Mouse (Mus musculus): ENCODE data around the gene Krt14. TPM values are rescaled to one million over a fixed set of nuclear protein-coding genes. Genes with fewer than 3 reads are reported as not detected.

The Krt14 gene
- polyA plus RNA-seq, 1 experiment from 2014 or later = not detected

DNA sequence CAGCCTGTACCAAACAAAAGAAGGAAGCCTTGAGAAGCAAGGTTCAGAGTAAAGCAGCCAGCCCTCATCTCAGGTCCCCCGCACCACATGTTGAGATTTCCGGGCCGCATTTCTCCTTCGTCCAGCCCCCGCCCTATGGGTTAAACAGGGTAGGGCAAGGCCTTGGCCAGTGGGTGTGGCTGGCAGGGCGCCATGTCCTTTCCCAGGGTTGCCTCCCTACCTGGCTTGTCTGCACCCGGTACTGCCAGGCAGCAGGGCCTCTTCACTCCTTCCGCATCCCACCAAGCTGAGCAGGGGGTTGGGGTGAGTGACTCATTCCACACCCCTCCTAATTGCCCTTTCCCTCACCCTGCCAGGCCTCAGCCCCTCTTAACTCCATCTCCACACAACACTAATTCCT, 39.3 kb downstream of the Krt14 start:
- H3K27me3 ChIP-seq (ENCODE audit: insufficient read depth, low read length) = no peaks in the 10 kb centered on the region
- H3K4me3 ChIP-seq (ENCODE audit: low read depth, low read length) = no peak overlapping the region
- DNase-seq = peak; percentile 63
- 54% methylated on average over 8 of the region's 8 CpGs for WGBS
- H3K9me3 ChIP-seq (ENCODE audit: low read depth, low read length) = no peaks in the 10 kb centered on the region
- no peak overlapping the region for H3K4me2 ChIP-seq
- no peaks in the 10 kb centered on the region for H3K36me3 ChIP-seq (ENCODE audit: insufficient read depth)
- peak; percentile 46 for ATAC-seq (ENCODE audit: insufficient read depth)
- H3K27ac ChIP-seq (ENCODE audit: low read depth) = peak overlapping the region; percentile 2; the same call in 1 of the 2 replicates
- H3K4me1 ChIP-seq (ENCODE audit: insufficient read depth) = no peaks in the 10 kb centered on the region
- no peak overlapping the region for H3K9ac ChIP-seq
- 0 out of 2 replicates have a peak, but pooled peaks have one; percentile 20 for TF ChIP-seq CTCF (IDR thresholded peaks at IDR 0.05; ENCODE audit: low read depth)

DNA sequence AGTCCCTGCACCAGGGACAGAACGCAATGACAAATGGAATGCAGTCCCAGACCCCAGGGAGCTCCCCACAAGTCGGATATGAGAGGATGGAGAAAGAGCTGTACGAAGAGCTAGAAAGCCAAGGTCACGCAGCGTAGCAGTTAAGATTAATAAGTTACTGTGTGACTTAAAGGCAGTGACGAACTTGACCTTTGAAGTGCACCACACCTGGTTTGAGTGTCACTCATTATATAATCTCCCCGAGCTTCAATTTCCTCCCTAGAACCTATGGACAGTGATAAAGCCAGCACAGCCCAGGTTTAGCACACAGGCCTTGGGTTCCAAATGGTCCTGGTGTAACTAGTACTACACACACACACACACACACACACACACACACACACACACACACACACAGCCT, 43.0 kb downstream of the Krt14 start:
- no peaks in the 10 kb centered on the region for H3K36me3 ChIP-seq (ENCODE audit: insufficient read depth)
- WGBS = 38% methylated on average over 7 of the region's 7 CpGs
- DNase-seq (no peak), ATAC-seq (ENCODE audit: insufficient read depth) (no peak)
- no peak for TF ChIP-seq CTCF (IDR thresholded peaks at IDR 0.05; ENCODE audit: low read depth)
- H3K4me2 ChIP-seq = no peak overlapping the region
- no peaks in the 10 kb centered on the region for H3K9me3 ChIP-seq (ENCODE audit: low read depth, low read length)
- H3K4me3 ChIP-seq (ENCODE audit: low read depth, low read length) = no peak overlapping the region
- no peak overlapping the region for H3K27ac ChIP-seq (ENCODE audit: low read depth)
- H3K9ac ChIP-seq = no peak overlapping the region
- H3K27me3 ChIP-seq (ENCODE audit: insufficient read depth, low read length) = no peaks in the 10 kb centered on the region
- H3K4me1 ChIP-seq (ENCODE audit: insufficient read depth) = no peaks in the 10 kb centered on the region

DNA sequence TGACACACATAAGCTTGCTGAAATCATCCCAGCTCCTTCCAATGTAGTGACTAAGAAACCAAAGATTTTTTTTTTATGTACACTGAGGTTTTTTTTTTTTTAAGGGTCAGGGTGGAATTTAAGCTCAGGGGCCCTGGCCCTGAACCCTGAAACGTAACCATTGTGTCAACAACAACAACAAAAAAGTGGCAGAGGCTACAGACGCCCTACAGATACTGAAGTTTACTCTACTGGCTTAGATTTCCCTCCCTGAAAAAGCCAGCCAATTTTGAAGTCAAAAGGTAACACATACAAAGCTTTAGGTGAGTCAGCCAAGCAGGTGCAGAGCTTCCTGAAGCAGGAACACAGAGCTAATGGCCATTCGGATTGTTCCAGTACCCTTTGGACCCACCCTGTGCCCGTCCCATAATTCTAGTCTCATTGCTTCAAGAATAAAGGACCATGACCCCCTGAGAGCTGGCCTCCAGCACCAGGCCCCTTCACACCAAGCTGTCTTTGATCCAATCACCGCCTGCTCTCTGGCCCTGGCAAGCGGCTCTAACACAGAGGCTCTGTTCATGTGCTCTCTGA, 49.4 kb downstream of the Krt14 start:
- DNase-seq (no peak), ATAC-seq (ENCODE audit: insufficient read depth) (no peak)
- no peaks in the 10 kb centered on the region for H3K36me3 ChIP-seq (ENCODE audit: insufficient read depth)
- no peaks in the 10 kb centered on the region for H3K4me1 ChIP-seq (ENCODE audit: insufficient read depth)
- no peak overlapping the region for H3K27ac ChIP-seq (ENCODE audit: low read depth)
- no peaks in the 10 kb centered on the region for H3K27me3 ChIP-seq (ENCODE audit: insufficient read depth, low read length)
- no peak overlapping the region for H3K4me2 ChIP-seq
- H3K9ac ChIP-seq = no peak overlapping the region
- no peak for TF ChIP-seq CTCF (IDR thresholded peaks at IDR 0.05; ENCODE audit: low read depth)
- no peaks in the 10 kb centered on the region for H3K9me3 ChIP-seq (ENCODE audit: low read depth, low read length)
- no peak overlapping the region for H3K4me3 ChIP-seq (ENCODE audit: low read depth, low read length)
- 47% methylated on average over 6 of the region's 6 CpGs for WGBS

DNA sequence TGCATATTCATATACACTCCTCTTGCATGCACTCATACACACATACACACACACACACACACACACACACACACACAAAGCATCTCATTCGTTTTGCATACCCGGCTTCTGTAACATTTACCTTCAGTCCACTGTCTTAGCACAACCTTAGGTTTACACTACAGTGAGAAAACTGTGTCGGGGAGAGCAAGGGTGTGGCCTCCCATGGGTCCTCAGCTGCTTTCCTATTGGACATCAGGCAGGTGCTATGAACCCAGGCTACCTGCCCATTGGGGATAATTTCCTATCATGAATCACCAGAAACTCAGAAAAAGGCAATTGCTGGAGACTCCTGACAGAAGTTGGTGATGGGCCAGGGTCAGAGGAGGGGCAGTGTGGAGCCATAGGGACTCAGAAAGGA, 50.0 kb downstream of the Krt14 start:
- DNase-seq = no peak
- TF ChIP-seq CTCF (IDR thresholded peaks at IDR 0.05; ENCODE audit: low read depth) = no peak
- Histone ChIP-seq H3K4me2 (no peak overlapping the region), H3K9me3 (ENCODE audit: low read depth, low read length) (no peaks in the 10 kb centered on the region), H3K9ac (no peak overlapping the region), H3K27me3 (ENCODE audit: insufficient read depth, low read length) (no peaks in the 10 kb centered on the region), H3K36me3 (ENCODE audit: insufficient read depth) (no peaks in the 10 kb centered on the region), H3K4me1 (ENCODE audit: insufficient read depth) (no peaks in the 10 kb centered on the region), H3K4me3 (ENCODE audit: low read depth, low read length) (no peak overlapping the region), H3K27ac (ENCODE audit: low read depth) (no peak overlapping the region; the same call in 1 of the 2 replicates)
- no peak for ATAC-seq (ENCODE audit: insufficient read depth)
- WGBS = 63% methylated on average over 3 of the region's 3 CpGs

DNA sequence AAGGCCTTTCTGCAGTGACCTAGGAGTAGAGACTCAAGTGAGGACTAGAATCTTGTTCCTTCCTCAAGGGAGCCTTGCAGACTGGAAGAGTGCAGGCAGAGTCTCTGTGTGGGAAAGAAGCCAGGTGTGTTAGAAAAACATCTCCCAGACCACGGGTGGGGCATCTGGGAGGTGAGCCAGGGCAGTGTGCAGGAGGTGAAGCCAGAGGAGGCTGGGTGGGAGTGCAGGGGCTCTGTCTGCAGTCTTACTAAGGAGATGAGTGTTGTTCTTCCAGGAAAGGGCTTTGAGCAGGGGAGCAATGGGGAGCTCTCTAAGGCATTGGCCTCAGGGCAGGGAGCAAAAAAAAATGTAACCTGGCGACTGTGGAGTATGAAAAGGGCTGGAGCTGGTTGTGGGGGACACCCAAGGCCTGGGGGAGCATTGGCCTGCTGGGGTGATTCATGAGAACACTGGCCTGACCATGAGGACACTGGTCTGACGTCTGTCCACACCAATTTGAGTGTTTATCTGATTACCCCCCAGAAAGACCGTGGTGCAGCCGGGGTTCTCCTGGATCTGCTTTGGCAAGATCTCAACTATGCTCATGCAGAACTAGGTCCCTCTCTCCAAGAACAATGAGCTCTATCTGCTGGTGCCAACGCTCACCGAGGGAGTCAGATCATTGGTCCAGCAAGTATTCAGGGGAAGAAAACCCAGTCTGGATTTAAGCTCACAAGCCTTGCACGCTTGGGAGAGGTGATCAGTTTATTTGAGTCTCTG, 51.7 kb downstream of the Krt14 start:
- no peak for TF ChIP-seq CTCF (IDR thresholded peaks at IDR 0.05; ENCODE audit: low read depth)
- no peaks in the 10 kb centered on the region for H3K27me3 ChIP-seq (ENCODE audit: insufficient read depth, low read length)
- no peaks in the 10 kb centered on the region for H3K36me3 ChIP-seq (ENCODE audit: insufficient read depth)
- DNase-seq = no peak
- H3K9me3 ChIP-seq (ENCODE audit: low read depth, low read length) = no peaks in the 10 kb centered on the region
- 52% methylated on average over 8 of the region's 8 CpGs for WGBS
- H3K9ac ChIP-seq = no peak overlapping the region
- H3K4me1 ChIP-seq (ENCODE audit: insufficient read depth) = no peaks in the 10 kb centered on the region
- no peak overlapping the region for H3K4me2 ChIP-seq
- H3K4me3 ChIP-seq (ENCODE audit: low read depth, low read length) = no peak overlapping the region
- peak overlapping the region; percentile 24; the same call in 1 of the 2 replicates for H3K27ac ChIP-seq (ENCODE audit: low read depth)
- 0 out of 2 replicates have a peak, but pooled peaks have one; percentile 21 for ATAC-seq (ENCODE audit: insufficient read depth)

Other genes with a start within 250 kb of the Krt14 start
- gene Krtap29-1, start 228.5 kb downstream of the Krt14 start, polyA plus RNA-seq (2014; fragmentation: Nextera tagmentation; extraction: Ambion mirVana) = not detected in 2 replicates
- gene Krtap16-1, start 221.0 kb downstream of the Krt14 start, polyA plus RNA-seq (2014; fragmentation: Nextera tagmentation; extraction: Ambion mirVana) = not detected in 2 replicates
- gene Krtap17-1, start 213.6 kb downstream of the Krt14 start, polyA plus RNA-seq (2014; fragmentation: Nextera tagmentation; extraction: Ambion mirVana) = 0.75 and 0.87 TPM in 2 replicates
- not detected in 2 replicates for gene Krt33a, start 191.3 kb downstream of the Krt14 start, polyA plus RNA-seq (2014; fragmentation: Nextera tagmentation; extraction: Ambion mirVana)
- gene Krt33b, start 177.7 kb downstream of the Krt14 start, polyA plus RNA-seq (2014; fragmentation: Nextera tagmentation; extraction: Ambion mirVana) = not detected in 2 replicates
- gene Krt34, start 166.0 kb downstream of the Krt14 start, polyA plus RNA-seq (2014; fragmentation: Nextera tagmentation; extraction: Ambion mirVana) = not detected in 2 replicates
- gene Krt31, start 157.0 kb downstream of the Krt14 start, polyA plus RNA-seq (2014; fragmentation: Nextera tagmentation; extraction: Ambion mirVana) = not detected in 2 replicates
- gene Krt32, start 119.3 kb downstream of the Krt14 start, polyA plus RNA-seq (2014; fragmentation: Nextera tagmentation; extraction: Ambion mirVana) = not detected in 2 replicates
- gene Krt35, start 111.3 kb downstream of the Krt14 start, polyA plus RNA-seq (2014; fragmentation: Nextera tagmentation; extraction: Ambion mirVana) = not detected in 2 replicates
- gene Krt36, start 101.9 kb downstream of the Krt14 start, polyA plus RNA-seq (2014; fragmentation: Nextera tagmentation; extraction: Ambion mirVana) = 0.11 TPM in 1 of 2 replicates, not detected in the other
- gene Krt13, start 86.0 kb downstream of the Krt14 start, polyA plus RNA-seq (2014; fragmentation: Nextera tagmentation; extraction: Ambion mirVana) = 0.27 TPM in 1 of 2 replicates, not detected in the other
- gene Krt15, start 71.6 kb downstream of the Krt14 start, polyA plus RNA-seq (2014; fragmentation: Nextera tagmentation; extraction: Ambion mirVana) = 3.9 and 4.4 TPM in 2 replicates
- 86.7 and 91.0 TPM in 2 replicates for gene Krt19, start 58.9 kb downstream of the Krt14 start, polyA plus RNA-seq (2014; fragmentation: Nextera tagmentation; extraction: Ambion mirVana)
- gene Krt9, start 14.3 kb downstream of the Krt14 start, polyA plus RNA-seq (2014; fragmentation: Nextera tagmentation; extraction: Ambion mirVana) = not detected in 2 replicates
- not detected in 2 replicates for gene Krt16, start 41.4 kb upstream of the Krt14 start, polyA plus RNA-seq (2014; fragmentation: Nextera tagmentation; extraction: Ambion mirVana)
- 2.1 and 2.9 TPM in 2 replicates for gene Krt17, start 53.5 kb upstream of the Krt14 start, polyA plus RNA-seq (2014; fragmentation: Nextera tagmentation; extraction: Ambion mirVana)
- not detected in 2 replicates for gene Krt42, start 62.3 kb upstream of the Krt14 start, polyA plus RNA-seq (2014; fragmentation: Nextera tagmentation; extraction: Ambion mirVana)
- 1,908 and 1,918 TPM in 2 replicates for gene Eif1, start 112.3 kb upstream of the Krt14 start, polyA plus RNA-seq (2014; fragmentation: Nextera tagmentation; extraction: Ambion mirVana)
- not detected in 2 replicates for gene Gast, start 126.9 kb upstream of the Krt14 start, polyA plus RNA-seq (2014; fragmentation: Nextera tagmentation; extraction: Ambion mirVana)
- gene Hap1, start 148.6 kb upstream of the Krt14 start, polyA plus RNA-seq (2014; fragmentation: Nextera tagmentation; extraction: Ambion mirVana) = 8.7 and 9.6 TPM in 2 replicates
- 88.3 and 93.1 TPM in 2 replicates for gene Jup, start 190.2 kb upstream of the Krt14 start, polyA plus RNA-seq (2014; fragmentation: Nextera tagmentation; extraction: Ambion mirVana)
- gene P3h4, start 207.3 kb upstream of the Krt14 start, polyA plus RNA-seq (2014; fragmentation: Nextera tagmentation; extraction: Ambion mirVana) = 64.5 and 67.3 TPM in 2 replicates
- gene Fkbp10, start 208.1 kb upstream of the Krt14 start, polyA plus RNA-seq (2014; fragmentation: Nextera tagmentation; extraction: Ambion mirVana) = 135 and 146 TPM in 2 replicates
- 127 and 136 TPM in 2 replicates for gene Nt5c3b, start 234.3 kb upstream of the Krt14 start, polyA plus RNA-seq (2014; fragmentation: Nextera tagmentation; extraction: Ambion mirVana)
- gene Klhl10, start 234.4 kb upstream of the Krt14 start, polyA plus RNA-seq (2014; fragmentation: Nextera tagmentation; extraction: Ambion mirVana) = 0.24 and 0.58 TPM in 2 replicates

Measured in lung, embryonic 14.5 days (tissue).